Mouse (Mus musculus): ENCODE measurements around the gene Nutf2-ps1.

- TF ChIP-seq CTCF (IDR thresholded peaks at IDR 0.05; ENCODE audit: low read depth): no peak
- TF ChIP-seq EP300 (IDR thresholded peaks at IDR 0.05; ENCODE audit: low read depth): no peak
Measured at GRCm38 (mm10) chr19:53560436-53560835, 28.4 kb downstream of the Nutf2-ps1 start.
